ENCODE assay signal across 9 mouse cellular contexts in the genomic region with DNA sequence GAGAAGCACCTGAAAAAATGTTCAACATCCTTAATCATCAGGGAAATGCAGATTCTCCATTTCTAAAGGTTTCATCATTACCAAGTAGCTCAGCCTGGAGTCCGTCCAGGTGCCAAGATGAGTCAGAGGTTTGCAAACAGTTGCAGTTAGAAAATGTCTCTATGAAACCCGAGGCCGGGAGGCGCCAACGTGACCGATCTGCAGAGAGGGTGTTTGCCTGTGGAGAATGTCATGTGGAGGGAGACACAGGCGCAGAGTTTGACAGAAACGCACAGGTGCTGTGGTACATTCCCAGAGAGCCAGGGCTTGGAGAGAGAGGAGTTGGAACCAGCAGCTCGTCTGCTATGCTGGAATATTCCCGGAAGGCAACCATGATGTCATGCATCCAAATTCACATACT. TPM values are rescaled to one million over a fixed set of nuclear protein-coding genes. Genes with fewer than 3 reads are reported as not detected.
DNase-seq lines count a peak whose midpoint lies in the region; TF ChIP-seq lines count a peak whose summit lies in the region.
"Had no signal": no experiment of that assay in that cellular context is flagged by ENCODE, and none has a peak within 500 bp of the region (broad histone marks: within the 10 kb centered on the region; RNA-seq: fewer than 3 reads in every experiment).

No protein-coding gene starts in this region.

- peak; percentile 52 to 72 for DNase-seq in lung, adult 18-20 months
- DNase-seq in lung, adult 2 months: no peak
- DNase-seq in adrenal gland, postnatal 10 days: peak; percentile 67
- DNase-seq in layer of hippocampus, adult 9-11 months: peak; percentile 6
- DNase-seq in urinary bladder, postnatal 36 days (ENCODE audit: low spot score in 2 of 2): peak; percentile 53 to 73
- DNase-seq in thymus, postnatal 14 days: no peak
- DNase-seq in embryo, embryonic 11 days: no peak
- DNase-seq: heart, adult 2 months had no signal

- TF ChIP-seq CTCF in lung, adult 2 months (IDR thresholded peaks at IDR 0.05; ENCODE audit: insufficient read depth, low read length): no peak

- no peak overlapping the region for H3K4me3 ChIP-seq in lung, adult 2 months (replicated peaks; ENCODE audit: extremely low read depth, low read depth, low read length)
- H3K4me3 ChIP-seq: embryonic facial prominence, embryonic 15.5 days; heart, adult 2 months had no signal

- WGBS in lung, adult 2 months: 67% methylated on average over 10 of the region's 10 CpGs

- no peak for TF ChIP-seq POLR2A in lung, adult 2 months (IDR thresholded peaks at IDR 0.05; ENCODE audit: borderline replicate concordance, extremely low read depth, low read depth, low read length)

- H3K4me1 ChIP-seq in lung, adult 2 months (ENCODE audit: control insufficient read depth, insufficient read depth, low read length): no peaks in the 10 kb centered on the region

RNA-seq across cellular contexts. Expression of gene Stbd1, which starts 3.8 kb away (rescaled TPM):
- 9.7 and 12.9 TPM in 2 replicates for polyA plus RNA-seq in lung, adult 2 months (2012; rRNA removed)
- total RNA-seq in adrenal gland, postnatal 10 days (2021): 10 to 100 TPM; 16.8 to 18.6 TPM

RNA-seq across cellular contexts. Expression of gene Fam47e, which starts 44.2 kb away (rescaled TPM):
- 6.2 and 9.1 TPM in 2 replicates for polyA plus RNA-seq in lung, adult 2 months (2012; rRNA removed)
- not detected for total RNA-seq in adrenal gland, postnatal 10 days (2021)
- total RNA-seq: heart, adult 2 months had no signal

Comparison
In these comparisons a context has a peak if more than half of its experiments do, and no peak if none do; other contexts are left out.
1. DNase-seq: peak in lung, adult 18-20 months (2 of 2), adrenal gland, postnatal 10 days (single experiment), layer of hippocampus, adult 9-11 months (single experiment) and urinary bladder, postnatal 36 days (2 of 2); none in lung, adult 2 months (single experiment), thymus, postnatal 14 days (single experiment) and embryo, embryonic 11 days (single experiment).